Mouse (Mus musculus) limb, embryonic 11.5 days (tissue): Measurements from ENCODE around the gene Chd4. TPM values are rescaled to one million over a fixed set of nuclear protein-coding genes. Genes with fewer than 3 reads are reported as not detected.

Experiments used
- ATAC-seq: fragments of 200-750 bp; cut with Nextera tagmentation; 2 replicates; pipeline ENCODE4 v1.8.0; 2017; ENCODE audit warnings: low read depth; ENCODE audit not compliant: insufficient number of reproducible peaks, low FRiP score, low TSS enrichment
- DNase-seq: peaks from one replicate; pipeline ENCODE4 v3.0.0-alpha.2; 2015; ENCODE audit warnings: low spot score
- H3K27ac ChIP-seq: fragments of 300-500 bp; sonication (generic); replicated peaks from 2 replicates; pipeline ENCODE4 v1.5.1; 2014; ENCODE audit warnings: low read depth, mild to moderate bottlenecking, low read length
- H3K27me3 ChIP-seq: fragments of 300-500 bp; sonication (generic); 2 replicates; pipeline ENCODE4 v1.6.1; 2014; ENCODE audit warnings: mild to moderate bottlenecking, low read length, mixed read lengths; ENCODE audit not compliant: control insufficient read depth, insufficient read depth
- H3K36me3 ChIP-seq: fragments of 300-500 bp; sonication (generic); 2 replicates; pipeline ENCODE4 v1.6.1; 2014; ENCODE audit warnings: mild to moderate bottlenecking, low read length, moderate library complexity, mixed read lengths; ENCODE audit not compliant: control insufficient read depth, insufficient read depth
- H3K4me1 ChIP-seq: fragments of 300-500 bp; sonication (generic); 2 replicates; pipeline ENCODE4 v1.6.1; 2014; ENCODE audit warnings: low read length, mixed read lengths; ENCODE audit not compliant: control insufficient read depth, insufficient read depth
- H3K4me2 ChIP-seq: fragments of 300-500 bp; sonication (generic); 2 replicates; pipeline ENCODE4 v1.6.1; 2014; ENCODE audit warnings: low read depth, mild to moderate bottlenecking, moderate library complexity; ENCODE audit not compliant: severe bottlenecking
- H3K4me3 ChIP-seq: fragments of 300-500 bp; sonication (generic); 2 replicates; pipeline ENCODE4 v1.5.1; 2014; ENCODE audit warnings: low read depth, low read length
- H3K9ac ChIP-seq: fragments of 300-500 bp; sonication (generic); 2 replicates; pipeline ENCODE4 v1.6.1; 2014; ENCODE audit warnings: mild to moderate bottlenecking, low read length
- H3K9me3 ChIP-seq: fragments of 300-500 bp; sonication (generic); 2 replicates; pipeline ENCODE4 v1.6.1; 2016; ENCODE audit warnings: low read length; ENCODE audit not compliant: control insufficient read depth
- WGBS: fragments of 180-500 bp; shearing (Covaris S2); extraction: QIAGEN DNeasy Blood & Tissue Kit; methylation state at CpG from one replicate; pipeline ENCODE4 v1.1.7; 2014; 5-methylcytosine and 5-hydroxymethylcytosine counted together
- polyA plus RNA-seq: library from polyadenylated mRNA; unstranded; fragments of >200 nt; fragmentation: Nextera tagmentation; extraction: Ambion mirVana; gene quantifications from 2 replicates; pipeline ENCODE4 v1.2.1, GENCODE M21; 2014

The Chd4 gene
- polyA plus RNA-seq, 1 experiment from 2014 or later: 117 TPM

GRCm38 (mm10) chr6:125087937-125088336, 7.8 kb upstream of the Chd4 start:
- Histone ChIP-seq H3K9me3 (no peaks in the 10 kb centered on the region), H3K9ac (no peak overlapping the region), H3K4me1 (peaks cover 19% of the 10 kb centered on the region), H3K4me3 (no peak overlapping the region), H3K4me2 (no peak overlapping the region), H3K27ac (peak overlapping the region; percentile 92), H3K36me3 (no peaks in the 10 kb centered on the region), H3K27me3 (no peaks in the 10 kb centered on the region)
- WGBS: 87% methylated on average over 3 of the region's 3 CpGs
- no peak for DNase-seq
- no peak for ATAC-seq

GRCm38 (mm10) chr6:125088561-125089321, 7.0 kb upstream of the Chd4 start:
- Histone ChIP-seq H3K27me3 (no peaks in the 10 kb centered on the region), H3K4me2 (peak overlapping the region; percentile 44; the same call in 1 of the 2 replicates), H3K4me3 (no peak overlapping the region; the same call in 1 of the 2 replicates), H3K9me3 (no peaks in the 10 kb centered on the region), H3K36me3 (no peaks in the 10 kb centered on the region), H3K9ac (0 out of 2 replicates have a peak overlapping the region, but pooled peaks have one; percentile 47), H3K4me1 (peaks cover 19% of the 10 kb centered on the region), H3K27ac (peak overlapping the region; percentile 92)
- DNase-seq (peak; percentile 87), ATAC-seq (peak; percentile 83)
- WGBS: under 1% methylated on average over 20 of the region's 20 CpGs

- no peaks in the 10 kb centered on the region for H3K36me3 ChIP-seq
- 1% methylated on average over 15 of the region's 15 CpGs for WGBS
- peak overlapping the region; percentile 27 for H3K9ac ChIP-seq
- peak overlapping the region; percentile 92 for H3K27ac ChIP-seq
- no peaks in the 10 kb centered on the region for H3K9me3 ChIP-seq
- peaks cover 19% of the 10 kb centered on the region for H3K4me1 ChIP-seq
- peak overlapping the region; percentile 44 for H3K4me2 ChIP-seq
- DNase-seq (peak; percentile 85), ATAC-seq (peak; percentile 79)
- no peaks in the 10 kb centered on the region for H3K27me3 ChIP-seq
- H3K4me3 ChIP-seq: peak overlapping the region; percentile 12
These were observed 6.1 kb upstream of the Chd4 start for GRCm38 (mm10) chr6:125089521-125090321.

GRCm38 (mm10) chr6:125090341-125091085, 5.3 kb upstream of the Chd4 start:
- no peak; the same call in 1 of the 2 replicates for ATAC-seq
- Histone ChIP-seq H3K4me3 (peak overlapping the region; percentile 12; the same call in 1 of the 2 replicates), H3K27me3 (no peaks in the 10 kb centered on the region), H3K36me3 (no peaks in the 10 kb centered on the region), H3K4me1 (peaks cover 19% of the 10 kb centered on the region), H3K27ac (peak overlapping the region; percentile 92), H3K9me3 (no peaks in the 10 kb centered on the region), H3K4me2 (peak overlapping the region; percentile 44), H3K9ac (peak overlapping the region; percentile 27; the same call in 1 of the 2 replicates)
- 56% methylated on average over 10 of the region's 10 CpGs for WGBS
- no peak for DNase-seq

- ATAC-seq: no peak
- Histone ChIP-seq H3K4me1 (peaks cover 19% of the 10 kb centered on the region), H3K27ac (no peak overlapping the region)
These were observed 3.4 kb upstream of the Chd4 start for GRCm38 (mm10) chr6:125092372-125092771.

GRCm38 (mm10) chr6:125094843-125095242, 938 bp upstream of the Chd4 start:
- H3K27me3 ChIP-seq: no peaks in the 10 kb centered on the region
- DNase-seq (no peak), ATAC-seq (no peak)
- no peak overlapping the region for H3K9ac ChIP-seq
- H3K9me3 ChIP-seq: no peaks in the 10 kb centered on the region
- H3K36me3 ChIP-seq: peaks cover 8% of the 10 kb centered on the region
- peaks cover 34% of the 10 kb centered on the region for H3K4me1 ChIP-seq
- H3K27ac ChIP-seq: 0 out of 2 replicates have a peak overlapping the region, but pooled peaks have one; percentile 95
- 54% methylated on average over 3 of the region's 3 CpGs for WGBS
- no peak overlapping the region for H3K4me2 ChIP-seq
- no peak overlapping the region for H3K4me3 ChIP-seq

More at GRCm38 (mm10) chr6:125092372-125092771, 3.4 kb upstream of the Chd4 start:
- Histone ChIP-seq H3K36me3 (no peaks in the 10 kb centered on the region), H3K9me3 (no peaks in the 10 kb centered on the region), H3K4me2 (no peak overlapping the region), H3K9ac (no peak overlapping the region), H3K27me3 (no peaks in the 10 kb centered on the region), H3K4me3 (no peak overlapping the region)
- DNase-seq: no peak
- WGBS: 89% methylated on average over 5 of the region's 5 CpGs

GRCm38 (mm10) chr6:125096279-125096596, 457 bp downstream of the Chd4 start:
- 0% methylated on average over 16 of the region's 32 CpGs for WGBS
- Histone ChIP-seq H3K27ac (peak overlapping the region; percentile 95), H3K4me3 (peak overlapping the region; percentile 100), H3K9me3 (no peaks in the 10 kb centered on the region), H3K4me2 (peak overlapping the region; percentile 94), H3K9ac (peak overlapping the region; percentile 89), H3K4me1 (peaks cover 26% of the 10 kb centered on the region), H3K27me3 (no peaks in the 10 kb centered on the region), H3K36me3 (peaks cover 16% of the 10 kb centered on the region)
- DNase-seq (no peak), ATAC-seq (peak; percentile 40; the same call in 1 of the 2 replicates)
